ENCODE assay signal across 8 mouse cellular contexts in the genomic region with DNA sequence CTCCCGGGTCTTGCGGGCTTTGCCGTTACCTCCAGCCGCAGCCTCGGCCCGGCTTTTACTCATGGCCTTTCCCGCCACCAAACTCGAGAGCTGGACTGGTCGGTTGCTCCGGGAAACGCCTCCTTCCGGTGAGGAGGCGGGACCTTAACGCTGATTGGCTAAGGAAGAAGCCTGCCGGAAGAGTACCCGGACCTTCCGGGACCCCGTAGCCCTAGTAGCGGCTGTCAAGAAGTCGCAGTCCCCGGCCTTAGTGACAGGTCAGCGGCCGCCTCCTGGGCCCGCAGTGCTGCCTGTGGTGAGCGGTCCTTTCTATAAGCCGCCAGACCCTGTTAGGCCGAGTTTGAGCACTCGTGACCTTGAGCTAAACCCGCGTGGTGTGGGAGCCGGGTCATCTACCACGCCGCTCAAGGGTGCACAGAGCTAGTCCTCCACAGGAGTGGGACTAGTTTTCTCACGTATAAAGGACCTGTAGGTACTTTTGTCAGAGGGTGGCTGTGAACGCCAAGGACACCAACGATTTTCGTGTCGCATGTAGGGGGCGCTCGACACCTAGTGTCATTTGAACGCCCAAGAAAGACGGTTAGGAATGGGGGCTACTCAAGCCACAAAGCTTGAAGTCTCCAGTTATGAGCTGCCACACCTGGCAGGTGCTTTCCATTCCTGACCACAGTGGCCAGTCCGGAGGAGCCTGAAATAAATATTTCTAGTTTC. TPM values are rescaled to one million over a fixed set of nuclear protein-coding genes. Genes with fewer than 3 reads are reported as not detected.
A peak's percentile ranks its signal among the peaks of the same experiment; 100 is the strongest.
DNase-seq lines count a peak whose midpoint lies in the region; ATAC-seq and TF ChIP-seq lines count a peak whose summit lies in the region.

TSS of gene Psmc3ip (minus strand) at position 123 of the 711 bp plus-strand sequence.

- H3K9me3 ChIP-seq in embryonic facial prominence, embryonic 10.5 days, result no peaks in the 10 kb centered on the region
- H3K9me3 ChIP-seq in intestine, postnatal 0 days (ENCODE audit: control insufficient read depth), result no peaks in the 10 kb centered on the region
- no peaks in the 10 kb centered on the region for H3K9me3 ChIP-seq in midbrain, embryonic 11.5 days (ENCODE audit: control insufficient read depth, low read length)

- peaks cover 77% of the 10 kb centered on the region for H3K36me3 ChIP-seq in embryonic facial prominence, embryonic 10.5 days (replicated peaks)
- H3K36me3 ChIP-seq in intestine, postnatal 0 days (ENCODE audit: control insufficient read depth, insufficient read depth), result peaks cover 62% of the 10 kb centered on the region
- peaks cover 27% of the 10 kb centered on the region for H3K36me3 ChIP-seq in midbrain, embryonic 11.5 days (ENCODE audit: control insufficient read depth, insufficient read depth, low read length)

- DNase-seq in adrenal gland, postnatal 14 days, result peak; percentile 97
- DNase-seq in embryonic facial prominence, embryonic 10.5 days (ENCODE audit: low spot score), result peak; percentile 95
- peak; percentile 95 for DNase-seq in left cerebral cortex, postnatal 4 days
- peak; percentile 99 for DNase-seq in midbrain, embryonic 11.5 days (ENCODE audit: low spot score, missing footprints)
- peak; percentile 88 for DNase-seq in right cerebral cortex, postnatal 4 days
- peak; percentile 95 for DNase-seq in yolk sac, embryonic 10.5 days (ENCODE audit: low spot score)

- H3K27ac ChIP-seq in embryonic facial prominence, embryonic 10.5 days (replicated peaks), result peak within 1 kb of the TSS; percentile 91
- peak within 1 kb of the TSS; percentile 92 for H3K27ac ChIP-seq in intestine, postnatal 0 days (ENCODE audit: low read depth, low read length)
- peak within 1 kb of the TSS; percentile 75 for H3K27ac ChIP-seq in midbrain, embryonic 11.5 days (ENCODE audit: low read depth, low read length)

- peak within 1 kb of the TSS; percentile 84 for H3K4me3 ChIP-seq in embryonic facial prominence, embryonic 10.5 days
- peak within 1 kb of the TSS; percentile 60 for H3K4me3 ChIP-seq in intestine, postnatal 0 days (ENCODE audit: low read depth, low read length)
- H3K4me3 ChIP-seq in midbrain, embryonic 11.5 days (ENCODE audit: low read depth, low read length), result peak within 1 kb of the TSS; percentile 65

- peak within 1 kb of the TSS; percentile 73 for H3K9ac ChIP-seq in intestine, postnatal 0 days (ENCODE audit: low read depth, low read length)
- peak within 1 kb of the TSS; percentile 79 for H3K9ac ChIP-seq in midbrain, embryonic 11.5 days (ENCODE audit: low read length)

- no peaks in the 10 kb centered on the region for H3K27me3 ChIP-seq in embryonic facial prominence, embryonic 10.5 days (replicated peaks; ENCODE audit: low read depth, poor library complexity, severe bottlenecking)
- no peaks in the 10 kb centered on the region for H3K27me3 ChIP-seq in intestine, postnatal 0 days (replicated peaks; ENCODE audit: control insufficient read depth, insufficient read depth, low read length)
- no peaks in the 10 kb centered on the region for H3K27me3 ChIP-seq in midbrain, embryonic 11.5 days (ENCODE audit: control insufficient read depth, insufficient read depth, low read length)

- under 1% methylated on average over 43 of the region's 43 CpGs for WGBS in embryonic facial prominence, embryonic 10.5 days
- under 1% methylated on average over 43 of the region's 43 CpGs for WGBS in intestine, postnatal 0 days
- 1% methylated on average over 43 of the region's 43 CpGs for whole genome bisulfite sequencing in midbrain, embryonic 11.5 days

- H3K4me2 ChIP-seq in intestine, postnatal 0 days (replicated peaks; ENCODE audit: low read depth), result peak within 1 kb of the TSS; percentile 88
- peak within 1 kb of the TSS; percentile 90 for H3K4me2 ChIP-seq in midbrain, embryonic 11.5 days

- peaks cover 21% of the 10 kb centered on the region for H3K4me1 ChIP-seq in embryonic facial prominence, embryonic 10.5 days
- H3K4me1 ChIP-seq in intestine, postnatal 0 days (replicated peaks; ENCODE audit: control insufficient read depth, insufficient read depth, low read length), result no peaks in the 10 kb centered on the region
- peaks cover 8% of the 10 kb centered on the region for H3K4me1 ChIP-seq in midbrain, embryonic 11.5 days (ENCODE audit: control insufficient read depth, insufficient read depth, low read length)

- peak; percentile 88 for TF ChIP-seq CTCF in intestine, postnatal 0 days (IDR thresholded peaks at IDR 0.05; ENCODE audit: low read depth)

- intact Hi-C loops in left cerebral cortex, postnatal 4 days (cut with DNase I), result loop anchor here (5.0 kb wide), 1 partner anchor 82 kb away; the partner anchor contains the start of gene Ccr10

- peak; percentile 97 for ATAC-seq in granulocyte monocyte progenitor cell, adult 5-6 weeks (replicated peaks; ENCODE audit: poor library complexity, severe bottlenecking)
- ATAC-seq in intestine, postnatal 0 days, result peak; percentile 93
- peak; percentile 97 for ATAC-seq in midbrain, embryonic 11.5 days (ENCODE audit: low FRiP score)

RNA-seq across cellular contexts. Expression of gene Psmc3ip, which starts in this region (rescaled TPM):
- 6.6 and 8.8 TPM in 2 replicates for total RNA-seq in adrenal gland, postnatal 14 days (2021)
- 69.5 and 72.3 TPM in 2 replicates for polyA plus RNA-seq in embryonic facial prominence, embryonic 10.5 days (2016; fragmentation: Nextera tagmentation; extraction: Ambion mirVana)
- total RNA-seq in granulocyte monocyte progenitor cell, adult 5-6 weeks (2014; fragmentation: Nextera tagmentation), result 51.8 and 62.8 TPM in 2 replicates
- total RNA-seq in granulocyte monocyte progenitor cell, adult 5-6 weeks (2017), result 42.9 and 63.5 TPM in 2 replicates
- polyA plus RNA-seq in intestine, postnatal 0 days (2015; fragmentation: Nextera tagmentation; extraction: Ambion mirVana), result 9.1 and 10.5 TPM in 2 replicates
- 1 to 10 TPM; 7.7 to 9.1 TPM for total RNA-seq in left cerebral cortex, postnatal 4 days (2021)
- 57.0 and 64.8 TPM in 2 replicates for polyA plus RNA-seq in midbrain, embryonic 11.5 days (2014; fragmentation: Nextera tagmentation; extraction: Ambion mirVana)

Comparison
In these comparisons a context has a peak if more than half of its experiments do, and no peak if none do; other contexts are left out.
1. Peak in every context shown above with its lines: DNase-seq, ATAC-seq, H3K4me3 ChIP-seq and H3K27ac ChIP-seq.